Comparison of ENCODE assay signal across 18 mouse cellular contexts in the genomic region with DNA sequence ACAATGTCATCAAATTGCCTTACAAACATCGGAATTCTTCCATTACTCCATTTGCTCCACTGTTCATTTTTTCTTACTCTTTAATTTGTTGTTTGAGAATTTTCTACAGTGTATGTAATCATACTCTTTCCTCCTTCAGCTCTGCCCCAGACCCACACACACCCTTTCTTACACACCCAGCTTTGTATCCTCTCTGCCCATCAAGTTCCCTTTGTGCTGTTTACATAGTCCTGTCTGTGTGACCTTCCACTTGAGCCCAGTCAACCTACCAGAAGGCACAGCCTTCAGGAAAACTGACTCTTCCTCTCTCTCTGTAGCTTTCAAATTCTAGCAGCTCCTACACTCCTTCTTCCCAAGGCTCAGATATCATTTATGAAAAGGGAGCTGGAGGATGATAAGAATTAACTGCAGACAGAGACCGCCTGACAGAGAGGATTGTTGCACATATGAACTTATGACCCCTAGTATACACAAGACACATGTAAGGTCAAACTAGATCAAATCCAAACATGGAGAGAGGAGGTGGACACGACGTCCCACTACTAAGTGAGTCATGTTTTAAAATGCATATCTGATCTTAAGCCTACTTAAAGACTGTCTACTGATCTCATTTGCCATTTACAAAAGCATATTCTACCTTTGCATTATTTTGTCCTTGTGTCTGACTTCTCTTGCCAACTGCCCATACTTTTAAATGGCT.
"Had no signal": no experiment of that assay in that cellular context is flagged by ENCODE, and none has a peak within 500 bp of the region (broad histone marks: within the 10 kb centered on the region; RNA-seq: fewer than 3 reads in every experiment).

No protein-coding gene starts in this region.

- H3K9ac ChIP-seq: liver, embryonic 13.5 days; midbrain, embryonic 13.5 days; neural tube, embryonic 13.5 days had no signal

- H3K4me3 ChIP-seq: layer of hippocampus, adult 2 months; liver, embryonic 13.5 days; megakaryocyte, embryonic 14.5 days; midbrain, embryonic 10.5 days; midbrain, embryonic 13.5 days; myocyte; neural tube, embryonic 13.5 days had no signal

- DNase-seq: kidney, postnatal 25 days; layer of hippocampus, adult 9-11 months; liver, embryonic 13.5 days; lung, adult 2 months; retina, postnatal 1 day; right cerebral cortex, postnatal 25 days; spleen, adult 18-20 months; thymus, adult 18-20 months; thymus, postnatal 4 days had no signal

- H3K9me3 ChIP-seq: liver, embryonic 13.5 days; megakaryocyte, embryonic 14.5 days; midbrain, embryonic 10.5 days; midbrain, embryonic 13.5 days; neural tube, embryonic 13.5 days had no signal

- H3K27ac ChIP-seq: kidney, postnatal 0 days; layer of hippocampus, adult 2 months; liver, embryonic 13.5 days; midbrain, embryonic 10.5 days; midbrain, embryonic 13.5 days; neural tube, embryonic 13.5 days had no signal

- H3K4me2 ChIP-seq: liver, embryonic 13.5 days; midbrain, embryonic 13.5 days; neural tube, embryonic 13.5 days had no signal

- H3K36me3 ChIP-seq: liver, embryonic 13.5 days; midbrain, embryonic 10.5 days; midbrain, embryonic 13.5 days; neural tube, embryonic 13.5 days had no signal

- H3K4me1 ChIP-seq: liver, embryonic 13.5 days; megakaryocyte, embryonic 14.5 days; midbrain, embryonic 10.5 days; midbrain, embryonic 13.5 days; neural tube, embryonic 13.5 days had no signal

- ATAC-seq: inflammation-experienced regulatory T-cells, adult 6 months; midbrain, embryonic 13.5 days; midbrain, embryonic 16.5 days had no signal

- H3K27me3 ChIP-seq: liver, embryonic 13.5 days; megakaryocyte, embryonic 14.5 days; midbrain, embryonic 13.5 days; neural tube, embryonic 13.5 days had no signal
